Mouse (Mus musculus) urinary bladder, postnatal 14 days (tissue): ENCODE data around the gene Gm31371.
"Not testable (repeated sequence)": the region's sequence is repeated elsewhere in the genome, so short reads cannot be mapped to it uniquely, and the experiment has no call there.

Source experiments
- DNase-seq: peaks from one replicate; pipeline ENCODE4 v3.0.0; 2021; ENCODE audit warnings: low spot score

Gm31371 gene

GRCm38 (mm10) chr8:19903092-19903491, at the start of gene Gm31371:
Gene Gm31371, plus strand, starts transcription at chr8:19903392.
- not testable (repeated sequence) for DNase-seq

GRCm38 (mm10) chr8:19906425-19907055, 3.3 kb downstream of the Gm31371 start:
- not testable (repeated sequence) for DNase-seq

- DNase-seq, result peak; percentile 3
Observed at GRCm38 (mm10) chr8:19908841-19909321, 5.7 kb downstream of the Gm31371 start.

DNA sequence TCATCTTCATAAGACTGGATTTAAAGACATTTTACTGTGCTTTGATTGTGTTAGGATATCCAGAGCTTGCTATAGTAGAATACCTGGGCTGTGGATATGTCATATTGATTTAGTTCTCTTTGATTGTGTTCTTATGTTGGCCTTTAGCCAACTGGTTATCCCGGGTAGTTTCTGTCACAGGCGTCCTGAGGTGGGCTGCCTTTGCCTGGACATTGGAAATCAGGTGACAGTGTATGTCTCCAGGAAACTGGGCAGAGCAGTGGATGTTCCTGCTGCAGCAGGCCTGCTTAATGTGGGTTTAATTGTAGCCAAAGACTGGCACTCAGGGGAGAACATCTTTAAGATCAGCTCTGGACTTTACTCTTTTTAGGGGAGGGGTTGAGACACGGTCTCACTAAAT, 15.9 kb downstream of the Gm31371 start:
- DNase-seq, result not testable (repeated sequence)

GRCm38 (mm10) chr8:19934274-19934673, 31.1 kb downstream of the Gm31371 start:
- DNase-seq, result not testable (repeated sequence)

DNA sequence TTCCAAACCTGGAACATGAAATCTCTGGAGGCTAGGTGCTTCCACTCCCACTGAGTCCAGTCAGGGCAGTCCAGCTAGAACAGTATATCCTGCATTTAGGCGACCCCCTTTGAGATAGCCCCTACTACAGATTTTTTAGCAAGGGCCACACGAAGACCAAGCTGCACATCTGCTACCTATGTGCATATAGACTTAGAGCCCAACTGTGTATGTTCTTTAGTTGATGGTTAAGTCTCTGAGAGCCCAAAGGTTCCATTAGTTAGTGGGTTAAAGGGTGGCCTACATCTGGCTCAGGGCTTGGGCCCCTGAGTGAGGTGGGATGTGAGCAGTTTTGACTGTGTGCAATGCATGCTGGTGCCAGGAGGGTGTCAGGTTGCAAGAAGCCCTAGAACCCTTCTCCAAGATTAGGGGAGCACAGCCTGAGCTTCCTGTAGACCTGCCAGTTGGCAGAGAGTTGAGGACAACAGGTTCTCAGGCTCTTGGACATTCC, 32.4 kb downstream of the Gm31371 start:
- peak; percentile 5 for DNase-seq

DNA sequence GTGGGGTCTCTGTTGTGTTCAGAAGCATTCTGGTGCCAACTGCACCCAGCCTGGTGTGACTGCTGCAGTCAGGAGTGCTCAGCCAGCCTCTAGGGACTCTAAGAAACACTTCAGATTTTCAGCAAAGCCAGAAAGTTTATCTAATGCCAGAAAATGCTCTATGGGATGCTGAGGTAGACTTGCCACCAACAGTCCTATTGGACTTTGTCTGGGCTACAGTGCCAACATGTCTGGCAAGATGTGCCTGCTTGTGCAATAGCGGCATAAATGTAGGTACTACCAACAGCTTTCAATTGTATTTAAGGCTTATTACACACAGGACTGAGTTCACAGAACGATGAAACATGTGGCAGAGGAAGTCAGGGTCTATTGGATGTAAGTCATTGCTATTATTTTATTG, 57.7 kb downstream of the Gm31371 start:
- DNase-seq, result no peak

DNA sequence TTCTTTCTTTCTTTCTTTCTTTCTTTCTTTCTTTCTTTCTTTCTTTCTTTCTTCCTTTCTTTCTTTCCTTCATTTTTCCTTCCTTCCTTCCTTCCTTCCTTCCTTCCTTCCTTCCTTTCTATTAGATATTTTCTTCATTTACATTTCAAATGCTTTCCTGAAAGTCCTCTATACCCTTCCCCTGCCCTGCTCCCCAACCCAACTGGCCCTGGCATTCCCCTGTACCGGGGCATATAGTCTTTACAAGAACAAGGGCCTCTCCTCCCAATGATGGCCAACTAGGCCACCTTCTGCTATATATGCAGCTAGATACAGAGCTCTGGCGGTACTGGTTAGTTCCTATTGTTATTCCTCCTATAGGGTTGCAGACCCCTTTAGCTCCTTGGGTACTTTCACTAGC, 60.6 kb downstream of the Gm31371 start:
- peak; percentile 7 for DNase-seq

GRCm38 (mm10) chr8:19968151-19968550, 65.0 kb downstream of the Gm31371 start:
- peak; percentile 22 for DNase-seq

DNA sequence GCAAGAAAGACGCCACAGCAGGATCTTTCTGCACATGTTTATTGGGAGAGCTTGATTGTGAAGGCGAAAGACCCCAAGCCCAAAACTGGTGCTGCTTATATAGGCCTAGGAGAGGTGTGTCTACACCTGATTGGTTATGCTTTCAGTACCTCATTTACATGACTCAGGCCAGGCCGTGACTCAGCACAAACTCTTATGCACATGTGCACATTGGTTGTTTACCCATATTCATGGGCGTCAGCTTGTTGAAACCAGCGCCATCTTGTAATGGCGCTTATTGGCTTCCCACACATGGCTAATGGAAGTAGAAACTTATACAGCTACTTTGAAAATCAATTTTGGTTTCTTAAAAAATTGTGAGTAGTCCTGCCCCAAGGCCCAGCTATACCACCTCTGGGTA, 72.0 kb downstream of the Gm31371 start:
- DNase-seq, result not testable (repeated sequence)
